Mouse (Mus musculus) heart, embryonic 13.5 days (tissue): Measurements from ENCODE around the gene Ifi211. TPM values are rescaled to one million over a fixed set of nuclear protein-coding genes. Genes with fewer than 3 reads are reported as not detected.
"Not testable (repeated sequence)": the region's sequence is repeated elsewhere in the genome, so short reads cannot be mapped to it uniquely, and the experiment has no call there.

Source experiments
- ATAC-seq: fragments of 200-750 bp; cut with Nextera tagmentation; 2 replicates; pipeline ENCODE4 v1.8.0; 2017; ENCODE audit warnings: moderate TSS enrichment; ENCODE audit not compliant: insufficient number of reproducible peaks, low FRiP score, low TSS enrichment; ENCODE audit errors: extremely low read depth
- H3K27ac ChIP-seq: fragments of 300-500 bp; sonication (generic); replicated peaks from 2 replicates; pipeline ENCODE4 v1.5.1; 2015; ENCODE audit warnings: moderate library complexity, mild to moderate bottlenecking, inconsistent platforms
- H3K27me3 ChIP-seq: fragments of 300-500 bp; sonication (generic); replicated peaks from 2 replicates; pipeline ENCODE4 v1.6.1; 2015; ENCODE audit warnings: mild to moderate bottlenecking, inconsistent platforms
- H3K36me3 ChIP-seq: fragments of 300-500 bp; sonication (generic); 2 replicates; pipeline ENCODE4 v1.6.1; 2015; ENCODE audit warnings: mild to moderate bottlenecking, inconsistent platforms
- H3K4me1 ChIP-seq: fragments of 300-500 bp; sonication (generic); 2 replicates; pipeline ENCODE4 v1.6.1; 2015; ENCODE audit warnings: inconsistent platforms
- H3K4me2 ChIP-seq: fragments of 300-500 bp; sonication (generic); 2 replicates; pipeline ENCODE4 v1.6.1; 2015; ENCODE audit warnings: inconsistent platforms, mild to moderate bottlenecking, moderate library complexity
- H3K4me3 ChIP-seq: fragments of 300-500 bp; sonication (generic); 2 replicates; pipeline ENCODE4 v1.5.1; 2015; ENCODE audit warnings: moderate library complexity, mild to moderate bottlenecking, inconsistent platforms
- H3K9ac ChIP-seq: fragments of 300-500 bp; sonication (generic); 2 replicates; pipeline ENCODE4 v1.6.1; 2015; ENCODE audit warnings: inconsistent platforms, mild to moderate bottlenecking, moderate library complexity
- H3K9me3 ChIP-seq: fragments of 300-500 bp; sonication (generic); 2 replicates; pipeline ENCODE4 v1.6.1; 2016; ENCODE audit warnings: inconsistent platforms
- WGBS: fragments of 180-500 bp; shearing (Covaris S2); methylation state at CpG from one replicate; pipeline ENCODE4 v1.1.7; 2015; ENCODE audit warnings: mixed read lengths; 5-methylcytosine and 5-hydroxymethylcytosine counted together
- polyA plus RNA-seq: library from polyadenylated mRNA; unstranded; fragments of >200 nt; fragmentation: Nextera tagmentation; extraction: Ambion mirVana; gene quantifications from 2 replicates; pipeline ENCODE4 v1.2.1, GENCODE M21; 2015

Gene Ifi211
- polyA plus RNA-seq, 1 experiment from 2014 or later, result 3.6 TPM

GRCm38 (mm10) chr1:173914559-173914958 lies 1.7 kb upstream of the Ifi211 start:
- no peaks in the 10 kb centered on the region for H3K27me3 ChIP-seq
- no peak for ATAC-seq
- no peaks in the 10 kb centered on the region for H3K36me3 ChIP-seq
- no peak overlapping the region for H3K27ac ChIP-seq
- H3K4me2 ChIP-seq, result no peak overlapping the region
- H3K4me1 ChIP-seq, result no peaks in the 10 kb centered on the region
- H3K4me3 ChIP-seq, result no peak overlapping the region
- H3K9me3 ChIP-seq, result no peaks in the 10 kb centered on the region
- WGBS, result 69% methylated on average over 2 of the region's 2 CpGs
- H3K9ac ChIP-seq, result no peak overlapping the region

- ATAC-seq, H3K4me1 ChIP-seq, H3K4me2 ChIP-seq, H3K9ac ChIP-seq, H3K27me3 ChIP-seq, H3K9me3 ChIP-seq, H3K4me3 ChIP-seq, H3K27ac ChIP-seq, H3K36me3 ChIP-seq: not testable (repeated sequence)
Observed at GRCm38 (mm10) chr1:173913256-173913791, 478 bp upstream of the Ifi211 start.

- WGBS, result 76% methylated on average over 2 of the region's 2 CpGs
- no peak for ATAC-seq
- H3K27me3 ChIP-seq, result no peaks in the 10 kb centered on the region
Observed at GRCm38 (mm10) chr1:173911808-173912464, 910 bp downstream of the Ifi211 start.

DNA sequence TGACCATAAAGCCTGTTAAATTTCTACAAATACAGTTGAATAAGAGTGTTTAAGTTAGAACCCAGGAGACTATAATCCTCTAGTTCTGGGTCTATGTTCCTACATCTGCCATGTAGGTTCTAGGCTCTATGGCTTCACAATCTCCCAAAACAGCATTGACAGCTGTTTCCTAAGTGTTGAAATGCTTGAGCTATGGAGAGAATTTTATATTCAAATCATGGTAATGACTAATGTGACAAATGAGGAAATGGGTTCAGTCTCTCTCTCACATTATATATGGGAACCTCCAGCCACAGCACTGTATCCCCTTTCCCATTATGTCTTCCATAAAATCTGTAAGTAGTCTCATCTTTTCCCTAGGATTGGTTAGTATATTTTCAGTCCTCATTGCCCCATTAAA lies 4.5 kb downstream of the Ifi211 start:
- ATAC-seq, H3K9ac ChIP-seq: not testable (repeated sequence)

More at GRCm38 (mm10) chr1:173911808-173912464, 910 bp downstream of the Ifi211 start:
- Histone ChIP-seq H3K27ac (no peak overlapping the region), H3K4me3 (no peak overlapping the region), H3K4me1 (no peaks in the 10 kb centered on the region), H3K9me3 (no peaks in the 10 kb centered on the region), H3K36me3 (no peaks in the 10 kb centered on the region), H3K9ac (no peak overlapping the region), H3K4me2 (no peak overlapping the region)

GRCm38 (mm10) chr1:173905885-173906284 lies 7.0 kb downstream of the Ifi211 start:
- H3K4me1 ChIP-seq, H3K27me3 ChIP-seq, ATAC-seq, H3K27ac ChIP-seq, H3K4me3 ChIP-seq, H3K4me2 ChIP-seq, H3K9me3 ChIP-seq, H3K36me3 ChIP-seq, H3K9ac ChIP-seq: not testable (repeated sequence)
- 80% methylated on average over 4 of the region's 4 CpGs for WGBS

More for the DNA sequence above, 4.5 kb downstream of the Ifi211 start:
- not testable (repeated sequence) for H3K27me3 ChIP-seq, H3K27ac ChIP-seq, H3K4me3 ChIP-seq, H3K4me2 ChIP-seq, H3K4me1 ChIP-seq, H3K9me3 ChIP-seq, H3K36me3 ChIP-seq

GRCm38 (mm10) chr1:173889741-173890140 lies 23.1 kb downstream of the Ifi211 start:
- H3K4me2 ChIP-seq, H3K4me1 ChIP-seq, H3K9ac ChIP-seq, H3K27ac ChIP-seq, H3K27me3 ChIP-seq, H3K4me3 ChIP-seq, ATAC-seq, H3K9me3 ChIP-seq, H3K36me3 ChIP-seq: not testable (repeated sequence)

GRCm38 (mm10) chr1:173887026-173887787 lies 25.6 kb downstream of the Ifi211 start:
- H3K4me2 ChIP-seq, H3K36me3 ChIP-seq, H3K27me3 ChIP-seq, H3K9me3 ChIP-seq, H3K4me1 ChIP-seq, ATAC-seq, H3K27ac ChIP-seq, H3K9ac ChIP-seq, H3K4me3 ChIP-seq: not testable (repeated sequence)
- 89% methylated on average over 1 of the region's 2 CpGs for WGBS

DNA sequence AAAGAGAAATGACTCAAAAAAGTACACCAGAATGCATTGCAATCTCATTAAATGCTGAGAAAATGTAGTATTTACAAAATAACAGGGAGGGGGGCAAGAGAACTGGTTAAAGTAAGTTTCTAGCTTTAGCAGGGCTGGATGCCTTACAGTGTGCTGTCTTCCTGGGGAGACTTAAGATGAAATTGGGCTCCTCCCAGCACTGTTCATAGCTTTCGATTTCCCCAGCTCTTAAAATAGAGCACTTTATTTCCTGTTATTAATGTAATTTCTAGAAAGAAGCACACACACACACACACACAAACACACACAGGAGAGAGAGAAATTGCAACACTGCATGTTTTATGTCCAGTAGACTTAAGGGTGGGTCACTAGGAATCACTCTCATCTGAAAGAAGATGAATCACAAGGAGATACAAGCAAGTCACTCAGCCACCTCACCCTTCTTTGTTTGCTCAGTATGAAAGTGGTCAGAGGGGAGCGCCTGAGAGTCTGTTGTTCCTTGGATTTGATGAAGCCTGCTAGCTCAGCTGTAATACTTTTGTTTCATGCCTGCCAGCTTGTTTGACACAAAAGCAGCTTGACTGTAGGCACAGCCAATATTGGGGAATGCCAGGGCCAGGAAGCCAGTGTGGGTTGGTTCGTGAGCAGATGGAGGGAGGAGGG lies 32.7 kb downstream of the Ifi211 start:
- H3K9ac ChIP-seq, ATAC-seq, H3K9me3 ChIP-seq, H3K27me3 ChIP-seq, H3K4me3 ChIP-seq, H3K4me2 ChIP-seq, H3K4me1 ChIP-seq, H3K36me3 ChIP-seq, H3K27ac ChIP-seq: not testable (repeated sequence)
- 70% methylated on average over 3 of the region's 3 CpGs for WGBS

- H3K27me3 ChIP-seq, H3K4me2 ChIP-seq, H3K4me1 ChIP-seq, H3K36me3 ChIP-seq, H3K9ac ChIP-seq, ATAC-seq, H3K9me3 ChIP-seq, H3K4me3 ChIP-seq, H3K27ac ChIP-seq: not testable (repeated sequence)
- WGBS, result 70% methylated on average over 5 of the region's 5 CpGs
Observed at GRCm38 (mm10) chr1:173879225-173879987, 33.4 kb downstream of the Ifi211 start.

- 81% methylated on average over 6 of the region's 6 CpGs for WGBS
- not testable (repeated sequence) for H3K4me1 ChIP-seq, H3K4me3 ChIP-seq, H3K27me3 ChIP-seq, H3K36me3 ChIP-seq, H3K9ac ChIP-seq, H3K9me3 ChIP-seq, ATAC-seq, H3K27ac ChIP-seq, H3K4me2 ChIP-seq
Observed at GRCm38 (mm10) chr1:173878264-173878663, 34.6 kb downstream of the Ifi211 start.

DNA sequence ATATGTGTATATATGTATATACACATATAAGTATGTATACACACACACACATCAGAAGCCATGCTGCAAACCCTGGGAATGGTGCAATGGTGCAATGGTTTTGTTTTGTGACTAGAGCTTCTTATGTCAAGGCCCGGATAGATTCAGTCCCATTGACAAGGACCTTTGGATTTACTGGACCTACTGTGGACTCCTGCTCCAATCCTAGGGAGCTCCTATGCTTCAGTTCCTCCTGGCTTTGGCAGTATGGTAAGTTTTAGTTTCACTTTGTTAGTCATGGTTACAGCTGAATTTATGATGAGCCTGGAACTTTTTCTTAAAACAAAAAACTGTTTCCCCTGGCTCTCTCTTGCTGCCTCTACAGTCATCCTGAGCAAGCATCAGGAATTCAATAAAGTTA lies 35.7 kb downstream of the Ifi211 start:
- H3K4me2 ChIP-seq, H3K9ac ChIP-seq, ATAC-seq, H3K27me3 ChIP-seq, H3K9me3 ChIP-seq, H3K36me3 ChIP-seq, H3K4me1 ChIP-seq, H3K4me3 ChIP-seq, H3K27ac ChIP-seq: not testable (repeated sequence)
- WGBS, result 72% methylated on average over 1 of the region's 1 CpGs
